Mouse (Mus musculus): Measurements from ENCODE around the gene Phb2. TPM values are rescaled to one million over a fixed set of nuclear protein-coding genes. Genes with fewer than 3 reads are reported as not detected.

Gene Phb2
- polyA plus RNA-seq, 1 experiment = 19.9 TPM

DNA sequence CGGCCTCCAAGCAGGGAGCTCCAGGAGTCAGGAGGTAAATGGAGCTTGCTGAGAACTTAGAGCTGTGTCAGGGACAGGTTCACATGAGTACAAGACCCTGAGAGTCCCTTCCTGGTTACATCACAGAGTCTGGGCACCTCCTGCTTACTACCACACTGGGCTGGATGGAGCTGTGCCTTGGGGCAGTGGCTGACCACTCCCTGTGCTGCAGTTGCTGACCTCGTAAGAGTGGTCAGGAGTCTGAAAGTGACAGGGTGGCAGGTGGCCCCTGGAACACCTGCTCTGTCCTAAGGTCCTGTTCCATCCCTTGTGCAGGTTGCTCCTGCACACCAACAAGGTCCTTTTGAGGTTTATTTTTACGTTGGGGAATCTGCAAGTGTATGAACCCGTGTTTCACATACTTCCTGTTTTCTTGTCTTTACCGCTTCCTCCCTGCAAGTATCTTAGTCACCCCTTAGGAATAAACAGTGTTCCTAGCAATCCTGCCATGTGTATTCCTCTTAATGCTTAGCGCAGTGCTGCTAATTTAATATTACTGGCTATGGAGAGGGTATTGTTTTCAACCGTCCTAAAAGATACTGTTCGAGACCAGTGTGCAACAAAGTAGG lies 23.9 kb upstream of the Phb2 start:
- Histone ChIP-seq H3K27me3 (ENCODE audit: control insufficient read depth) (no peaks in the 10 kb centered on the region), H3K9me3 (ENCODE audit: control insufficient read depth, low read length) (no peaks in the 10 kb centered on the region), H3K4me1 (ENCODE audit: control insufficient read depth) (peaks cover 58% of the 10 kb centered on the region), H3K4me3 (replicated peaks) (no peak overlapping the region), H3K36me3 (ENCODE audit: control insufficient read depth) (peaks cover 63% of the 10 kb centered on the region)
- TF ChIP-seq TAL1 (IDR thresholded peaks at IDR 0.05; ENCODE audit: low read length) (no peak), GATA1 (IDR thresholded peaks at IDR 0.05; ENCODE audit: low read length) (no peak)

DNA sequence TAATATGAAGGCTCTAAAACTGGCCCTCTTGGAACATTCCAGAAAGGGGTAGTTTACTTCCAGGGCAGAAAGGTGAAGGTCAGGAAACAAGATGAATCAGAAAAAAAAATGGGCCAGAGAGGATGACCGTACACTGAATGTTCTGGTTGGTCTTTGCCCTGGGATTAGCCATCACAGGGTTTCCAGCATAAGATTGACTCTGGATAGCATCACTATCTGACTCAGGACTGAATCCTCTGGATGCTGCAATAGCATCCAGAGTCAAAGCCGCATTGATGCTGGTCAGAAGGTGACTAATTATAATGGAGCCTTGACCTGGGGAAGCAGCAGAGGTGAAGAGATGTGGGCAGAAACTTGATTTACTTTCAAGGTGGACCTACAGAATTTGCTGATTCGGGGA lies 23.1 kb upstream of the Phb2 start:
- H3K4me1 ChIP-seq (ENCODE audit: control insufficient read depth) = peaks cover 55% of the 10 kb centered on the region
- no peaks in the 10 kb centered on the region for H3K27me3 ChIP-seq (ENCODE audit: control insufficient read depth)
- H3K4me3 ChIP-seq (replicated peaks) = no peak overlapping the region
- TF ChIP-seq GATA1 (IDR thresholded peaks at IDR 0.05; ENCODE audit: low read length) = no peak
- H3K36me3 ChIP-seq (ENCODE audit: control insufficient read depth) = peaks cover 71% of the 10 kb centered on the region
- H3K9me3 ChIP-seq (ENCODE audit: control insufficient read depth, low read length) = no peaks in the 10 kb centered on the region

DNA sequence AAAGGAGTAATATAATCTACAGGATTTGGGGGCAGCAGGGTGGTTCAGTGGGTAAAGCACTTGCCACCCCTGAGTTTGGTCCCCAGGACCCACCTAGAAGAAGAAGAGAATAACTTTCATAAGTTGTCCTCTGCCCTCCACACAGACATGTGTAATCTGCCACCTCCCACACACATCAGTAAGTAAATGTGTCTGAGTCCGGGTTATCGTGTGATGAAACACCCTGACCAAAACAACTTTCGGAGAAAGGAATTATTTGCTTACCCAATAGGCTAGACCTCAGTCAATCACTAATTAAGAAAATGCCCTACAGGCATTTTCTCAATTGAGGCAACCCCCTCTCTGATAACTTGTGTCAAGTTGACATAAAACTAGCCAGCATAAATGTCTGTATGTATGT lies 21.6 kb upstream of the Phb2 start:
- Histone ChIP-seq H3K36me3 (ENCODE audit: control insufficient read depth) (peaks cover 81% of the 10 kb centered on the region), H3K4me3 (replicated peaks) (no peak overlapping the region), H3K9me3 (ENCODE audit: control insufficient read depth, low read length) (no peaks in the 10 kb centered on the region), H3K4me1 (ENCODE audit: control insufficient read depth) (peaks cover 45% of the 10 kb centered on the region), H3K27me3 (ENCODE audit: control insufficient read depth) (no peaks in the 10 kb centered on the region)
- TF ChIP-seq GATA1 (IDR thresholded peaks at IDR 0.05; ENCODE audit: low read length) = no peak
- TF ChIP-seq TAL1 (IDR thresholded peaks at IDR 0.05; ENCODE audit: low read length) = no peak

DNA sequence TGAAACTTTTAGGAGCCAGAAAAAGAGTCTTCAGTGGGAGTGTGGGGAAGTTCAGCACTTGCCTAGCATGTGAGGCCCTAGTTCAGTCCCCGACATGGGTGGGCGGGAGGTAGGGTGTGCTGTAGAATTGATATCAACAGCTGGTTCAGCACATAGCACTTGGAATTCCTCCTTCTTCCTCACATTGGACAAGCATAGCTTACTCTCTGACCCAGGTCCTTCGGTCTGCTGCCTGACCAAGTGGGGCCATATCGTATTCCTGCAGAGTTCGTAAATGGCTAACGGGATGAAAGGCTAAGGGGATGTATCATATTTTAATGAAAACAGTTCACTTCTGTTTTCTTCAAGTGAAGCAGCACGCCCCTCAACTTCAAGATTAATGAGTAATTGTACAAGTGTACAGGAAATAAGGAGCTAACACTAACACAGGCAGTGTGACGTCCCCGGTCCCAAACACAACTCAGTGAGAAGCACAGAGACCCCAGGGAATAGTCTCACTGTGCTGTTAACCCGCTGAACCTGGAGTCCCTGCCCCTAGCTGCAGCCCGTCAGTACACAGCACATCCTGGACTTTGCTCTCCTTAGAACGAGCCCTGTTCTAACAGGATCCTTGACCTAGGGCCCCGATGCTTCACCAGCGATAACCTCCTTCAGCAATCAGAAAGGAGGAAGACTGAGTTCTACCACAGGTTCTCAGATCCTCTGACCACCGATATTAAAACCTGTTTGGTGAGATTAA lies 18.7 kb upstream of the Phb2 start:
- H3K4me1 ChIP-seq (ENCODE audit: control insufficient read depth) = peaks cover 23% of the 10 kb centered on the region
- H3K27me3 ChIP-seq (ENCODE audit: control insufficient read depth) = no peaks in the 10 kb centered on the region
- no peak overlapping the region for H3K4me3 ChIP-seq (replicated peaks)
- H3K9me3 ChIP-seq (ENCODE audit: control insufficient read depth, low read length) = no peaks in the 10 kb centered on the region
- H3K36me3 ChIP-seq (ENCODE audit: control insufficient read depth) = peaks cover 84% of the 10 kb centered on the region
- TF ChIP-seq TAL1 (IDR thresholded peaks at IDR 0.05; ENCODE audit: low read length) = no peak
- TF ChIP-seq GATA1 (IDR thresholded peaks at IDR 0.05; ENCODE audit: low read length) = no peak

DNA sequence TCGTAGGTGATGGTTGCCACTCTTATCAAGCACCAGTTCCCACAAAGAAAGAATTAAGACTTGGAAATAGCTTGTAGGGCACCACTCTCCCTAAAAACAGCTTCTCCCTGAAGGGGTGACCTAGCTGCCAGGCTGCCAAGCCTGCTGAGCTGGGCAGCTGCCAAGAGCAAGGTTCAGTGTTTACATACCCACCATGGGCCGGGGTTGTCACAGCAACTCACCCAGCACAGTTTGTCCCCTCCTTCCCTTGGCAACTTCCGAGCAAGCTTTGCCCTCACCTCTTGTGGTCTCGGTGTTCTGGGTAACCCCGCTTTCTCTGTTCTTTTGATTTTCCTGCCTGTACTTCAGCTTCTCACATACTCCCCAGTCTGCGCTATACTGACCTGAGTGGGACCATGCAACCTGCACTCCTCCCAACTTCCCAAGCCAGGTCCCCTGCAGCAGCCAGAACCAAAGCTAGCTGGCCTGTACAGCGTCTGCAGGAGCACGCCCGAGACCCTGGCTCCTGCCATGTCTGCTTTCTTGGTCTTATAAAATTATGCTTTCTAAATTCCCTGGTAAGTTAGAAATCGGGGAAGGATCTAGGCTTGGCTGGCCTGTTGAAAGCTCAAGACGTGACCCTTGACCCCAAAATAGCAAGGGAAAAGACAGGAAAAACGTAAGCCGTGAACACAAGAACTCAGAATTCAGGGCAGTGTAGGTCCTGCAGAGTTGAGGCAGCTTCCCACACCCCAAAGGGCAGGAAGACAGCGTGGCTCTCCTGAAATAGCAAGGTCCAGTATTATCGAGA lies 17.8 kb upstream of the Phb2 start:
- TF ChIP-seq TAL1 (IDR thresholded peaks at IDR 0.05; ENCODE audit: low read length) = no peak
- TF ChIP-seq GATA1 (IDR thresholded peaks at IDR 0.05; ENCODE audit: low read length) = no peak
- H3K4me1 ChIP-seq (ENCODE audit: control insufficient read depth) = peaks cover 20% of the 10 kb centered on the region
- no peaks in the 10 kb centered on the region for H3K27me3 ChIP-seq (ENCODE audit: control insufficient read depth)
- no peak overlapping the region for H3K4me3 ChIP-seq (replicated peaks)
- no peaks in the 10 kb centered on the region for H3K9me3 ChIP-seq (ENCODE audit: control insufficient read depth, low read length)
- H3K36me3 ChIP-seq (ENCODE audit: control insufficient read depth) = peaks cover 86% of the 10 kb centered on the region

DNA sequence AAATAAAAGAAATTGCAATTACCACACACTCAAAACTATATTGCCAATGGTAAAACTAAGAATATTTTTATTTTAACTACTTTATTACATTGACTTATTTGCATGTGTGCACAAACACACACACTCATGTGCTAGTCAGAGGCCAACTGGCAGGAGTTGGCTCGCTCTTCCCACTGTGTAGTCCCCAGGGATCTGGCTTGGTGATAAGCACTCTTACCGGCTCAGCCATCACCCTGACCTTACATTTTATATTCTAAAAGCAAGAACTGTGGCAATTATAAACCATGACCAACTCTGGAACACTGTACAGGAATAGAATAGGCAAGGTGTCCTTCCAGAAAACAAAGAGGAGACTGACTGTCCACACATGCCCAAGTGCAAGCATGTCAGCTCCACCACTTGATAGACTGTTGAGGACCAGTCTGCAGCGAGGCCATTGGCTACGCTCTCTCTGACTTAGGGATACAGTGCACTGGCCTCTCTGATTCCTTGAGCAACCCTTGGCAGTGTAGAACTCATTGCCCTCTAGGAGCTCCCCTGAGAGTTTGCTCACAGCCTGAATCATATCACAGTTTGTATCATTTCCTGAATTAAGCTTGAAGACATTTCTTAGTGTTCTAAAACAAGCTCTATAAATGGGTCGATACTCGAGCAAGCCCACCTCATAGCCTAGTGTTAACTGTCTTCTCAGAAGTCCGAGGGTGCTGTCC lies 15.5 kb upstream of the Phb2 start:
- no peak for TF ChIP-seq GATA1 (IDR thresholded peaks at IDR 0.05; ENCODE audit: low read length)
- TF ChIP-seq TAL1 (IDR thresholded peaks at IDR 0.05; ENCODE audit: low read length) = no peak
- no peaks in the 10 kb centered on the region for H3K27me3 ChIP-seq (ENCODE audit: control insufficient read depth)
- peaks cover 18% of the 10 kb centered on the region for H3K4me1 ChIP-seq (ENCODE audit: control insufficient read depth)
- no peak overlapping the region for H3K4me3 ChIP-seq (replicated peaks)
- no peaks in the 10 kb centered on the region for H3K9me3 ChIP-seq (ENCODE audit: control insufficient read depth, low read length)
- peaks cover 95% of the 10 kb centered on the region for H3K36me3 ChIP-seq (ENCODE audit: control insufficient read depth)

DNA sequence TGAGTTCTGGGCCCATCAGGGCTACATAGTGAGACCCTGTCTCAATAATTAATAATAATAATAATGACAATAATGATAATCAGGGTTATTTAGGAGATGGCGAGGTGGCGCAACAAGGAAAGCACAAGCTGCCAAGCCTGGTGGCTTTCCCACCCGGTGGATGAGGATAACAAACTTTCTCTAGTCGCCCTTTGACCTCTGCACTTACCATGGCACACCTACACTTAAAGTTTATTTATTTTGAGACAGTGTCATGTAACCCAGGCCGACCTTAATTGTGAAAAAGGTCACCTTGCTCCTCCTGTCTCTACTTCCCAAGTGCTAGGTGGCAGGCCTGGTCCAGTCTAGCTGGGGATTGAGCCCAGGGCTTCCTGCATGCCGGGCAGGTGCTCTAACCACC lies 13.4 kb upstream of the Phb2 start:
- no peaks in the 10 kb centered on the region for H3K9me3 ChIP-seq (ENCODE audit: control insufficient read depth, low read length)
- H3K4me1 ChIP-seq (ENCODE audit: control insufficient read depth) = peaks cover 8% of the 10 kb centered on the region
- TF ChIP-seq GATA1 (IDR thresholded peaks at IDR 0.05; ENCODE audit: low read length) (no peak), TAL1 (IDR thresholded peaks at IDR 0.05; ENCODE audit: low read length) (no peak)
- H3K36me3 ChIP-seq (ENCODE audit: control insufficient read depth) = peaks cover 96% of the 10 kb centered on the region
- H3K27me3 ChIP-seq (ENCODE audit: control insufficient read depth) = no peaks in the 10 kb centered on the region
- H3K4me3 ChIP-seq (replicated peaks) = no peak overlapping the region

DNA sequence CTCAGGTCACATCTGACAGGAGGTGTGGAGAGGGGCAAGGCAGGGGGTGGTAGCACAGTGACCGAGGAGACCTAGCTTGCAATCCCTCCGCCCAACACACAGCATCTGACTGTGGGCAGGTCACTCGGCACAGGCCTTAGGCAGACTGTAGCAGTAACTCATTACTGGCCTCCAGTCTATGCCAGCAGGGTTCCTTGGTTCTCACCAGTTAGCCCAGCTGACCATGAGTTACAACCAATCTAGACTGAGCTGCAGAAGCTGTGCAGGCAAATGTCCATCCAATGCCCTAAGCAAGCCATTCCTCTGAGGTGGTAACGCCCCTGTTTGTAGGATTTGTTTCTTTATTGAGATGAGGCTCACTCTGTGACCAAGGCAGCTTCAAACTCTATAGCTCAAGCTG lies 12.8 kb upstream of the Phb2 start:
- peaks cover 96% of the 10 kb centered on the region for H3K36me3 ChIP-seq (ENCODE audit: control insufficient read depth)
- H3K27me3 ChIP-seq (ENCODE audit: control insufficient read depth) = no peaks in the 10 kb centered on the region
- H3K4me3 ChIP-seq (replicated peaks) = no peak overlapping the region
- TF ChIP-seq GATA1 (IDR thresholded peaks at IDR 0.05; ENCODE audit: low read length) = no peak
- TF ChIP-seq TAL1 (IDR thresholded peaks at IDR 0.05; ENCODE audit: low read length) = no peak
- no peaks in the 10 kb centered on the region for H3K9me3 ChIP-seq (ENCODE audit: control insufficient read depth, low read length)
- H3K4me1 ChIP-seq (ENCODE audit: control insufficient read depth) = peaks cover 4% of the 10 kb centered on the region
